Mouse (Mus musculus): ENCODE results near the gene Nme7.

The Nme7 gene

DNA sequence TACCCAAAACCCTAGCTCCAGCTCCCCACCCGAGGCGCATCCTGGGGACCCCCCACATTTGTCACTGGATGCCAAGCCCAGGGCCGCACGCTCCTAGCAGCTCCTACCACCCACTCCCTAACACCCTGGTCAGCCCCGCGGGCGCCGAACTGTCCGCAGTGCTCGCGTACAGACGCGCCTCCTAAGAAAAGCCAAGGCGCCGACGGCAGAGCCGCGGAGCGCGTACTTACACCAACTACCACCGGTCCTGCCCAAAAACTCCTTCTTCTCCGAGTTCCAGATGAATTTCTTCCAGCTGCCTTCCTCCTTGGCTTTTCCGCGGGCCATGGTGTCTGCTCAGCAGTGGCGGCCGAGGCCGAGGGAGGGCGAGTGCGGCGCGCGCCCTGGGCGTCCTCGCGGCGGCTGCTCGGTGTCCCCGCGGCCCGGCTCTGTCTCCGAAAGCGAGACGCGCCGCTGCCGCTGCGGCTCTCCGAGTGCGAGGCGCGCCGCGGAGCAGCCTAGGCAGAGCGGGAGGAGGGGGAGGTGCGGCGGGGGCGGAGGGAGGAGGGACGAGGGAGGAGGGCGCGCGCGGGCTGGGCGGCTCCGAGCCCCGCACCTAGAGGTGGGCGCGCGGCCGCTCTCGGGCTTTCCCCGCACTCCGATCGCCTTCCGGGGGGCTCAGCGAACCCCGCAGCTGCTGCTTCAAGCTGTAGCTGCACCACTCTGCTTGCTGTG is 153.8 kb downstream of the Nme7 start:
- no peak for DNase-seq (ENCODE audit: extremely low read depth, low read depth, low spot score)

DNA sequence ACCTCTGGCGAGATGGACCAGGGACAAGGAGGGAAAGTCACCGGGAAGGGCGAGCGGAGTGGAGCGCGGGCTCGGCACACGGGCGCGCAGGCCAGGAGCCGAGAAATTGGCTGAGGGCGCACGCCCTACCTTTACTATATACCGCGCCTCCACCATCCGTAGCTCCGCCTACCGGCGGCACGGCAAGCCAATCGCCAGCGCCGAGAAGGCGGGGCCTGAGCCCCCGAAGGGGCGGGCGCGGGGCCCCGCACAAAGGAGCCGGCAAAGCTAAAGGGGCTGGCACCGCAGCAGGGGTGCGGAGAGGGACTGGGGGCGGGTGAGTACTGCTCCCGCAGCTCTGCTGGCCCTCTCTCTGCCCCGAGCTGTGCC is 154.3 kb downstream of the Nme7 start, which contains the start of gene Atp1b1:
Gene Atp1b1 (minus strand): TSS at position 111 of the 369 bp plus-strand sequence.
- no peak for DNase-seq (ENCODE audit: extremely low read depth, low read depth, low spot score)

DNA sequence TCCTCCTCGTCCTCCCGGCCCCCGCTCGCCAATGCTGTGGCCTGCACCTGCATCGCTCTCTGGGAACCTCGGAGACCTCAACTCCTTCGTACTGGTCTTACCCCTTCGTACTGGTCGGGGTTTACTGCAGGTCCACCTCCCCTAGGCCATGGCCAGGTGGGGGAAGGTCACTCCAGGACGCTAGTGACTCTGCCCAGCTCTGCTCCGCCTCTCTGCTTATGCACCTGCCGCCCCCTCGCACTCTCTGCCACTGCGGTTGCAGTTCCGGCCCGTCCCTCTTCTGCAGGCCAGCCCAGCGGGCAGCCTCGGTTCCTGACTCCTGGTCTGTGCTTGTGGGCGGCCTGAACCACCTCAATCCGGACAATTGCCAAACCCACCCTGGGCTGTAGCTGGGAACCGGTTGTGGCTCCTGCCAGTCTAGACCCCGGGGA is 154.7 kb downstream of the Nme7 start:
- peak; percentile 83 for DNase-seq (ENCODE audit: extremely low read depth, low read depth, low spot score)

DNA sequence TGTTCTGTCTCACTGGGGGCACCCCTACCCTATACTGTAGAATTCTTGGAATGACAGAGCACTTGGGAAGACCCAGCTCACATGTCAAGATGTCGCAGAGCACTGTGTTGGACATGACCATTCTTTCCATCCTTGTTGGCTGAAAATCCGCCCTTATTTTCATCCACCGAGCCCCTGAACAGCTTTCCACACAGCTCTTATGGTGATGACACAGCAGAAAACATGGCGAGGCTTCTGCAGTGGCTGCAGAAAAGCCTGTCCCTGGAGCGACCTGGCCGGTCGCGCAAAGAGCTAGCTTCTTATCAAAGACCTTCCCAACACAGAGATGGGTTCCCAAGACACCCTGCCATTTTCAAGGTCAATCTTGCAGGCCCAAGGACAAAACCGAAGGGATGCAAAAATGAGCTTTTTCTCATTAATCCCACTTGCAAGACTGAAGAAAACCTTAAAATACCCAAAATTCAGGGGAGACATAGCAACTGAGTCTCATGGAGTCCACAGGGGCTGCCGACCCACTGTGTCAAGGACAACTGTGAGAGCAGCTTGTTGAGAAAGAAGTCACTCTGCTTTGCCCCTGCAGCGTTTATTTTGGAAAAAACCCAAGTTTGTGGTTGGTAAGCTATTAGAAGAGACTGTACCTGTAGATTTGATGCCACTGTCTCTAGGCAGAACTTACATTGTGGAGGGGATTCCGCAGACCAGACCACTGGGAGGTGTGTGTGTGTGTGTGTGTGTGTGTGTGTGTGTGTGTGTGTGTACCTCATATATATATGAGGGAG is 155.4 kb downstream of the Nme7 start:
- DNase-seq (ENCODE audit: extremely low read depth, low read depth, low spot score), result peak; percentile 95

DNA sequence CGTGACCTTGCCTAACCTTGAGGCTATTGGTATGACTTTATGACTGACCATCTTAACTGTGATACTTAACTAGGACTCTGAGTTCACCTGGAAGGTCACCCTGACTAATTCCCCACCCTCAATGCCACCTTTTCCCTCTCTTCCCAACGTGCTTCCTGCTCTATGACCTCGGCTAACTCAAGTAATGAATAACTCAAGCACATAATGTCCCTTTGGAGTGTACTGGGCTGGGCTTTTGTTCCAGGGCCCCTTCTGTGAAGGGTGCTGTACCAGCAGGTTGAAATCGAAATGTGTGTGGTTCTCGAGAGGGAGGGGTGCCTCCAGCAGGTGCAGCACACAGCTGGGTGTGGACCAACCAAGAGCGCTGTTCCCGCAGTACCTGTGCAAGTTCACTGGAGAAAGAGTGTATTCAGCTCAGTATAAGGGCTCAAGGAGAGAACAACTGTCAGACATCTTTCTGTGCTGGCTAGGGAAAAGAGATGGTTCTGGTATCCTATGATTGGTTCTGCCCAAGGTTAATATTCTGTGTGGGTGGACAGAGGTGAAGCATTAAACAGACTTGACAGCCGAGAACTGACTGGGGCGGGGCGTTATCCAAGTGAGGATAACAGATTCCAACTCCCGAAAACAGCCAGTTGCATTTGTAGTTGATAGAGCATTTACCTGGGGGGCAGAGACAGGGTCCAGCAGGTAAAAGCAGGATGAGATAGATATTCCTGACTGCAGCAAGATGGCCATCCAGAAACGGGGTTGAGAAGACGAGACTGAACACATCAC is 157.2 kb downstream of the Nme7 start:
- no peak for DNase-seq (ENCODE audit: extremely low read depth, low read depth, low spot score)

DNA sequence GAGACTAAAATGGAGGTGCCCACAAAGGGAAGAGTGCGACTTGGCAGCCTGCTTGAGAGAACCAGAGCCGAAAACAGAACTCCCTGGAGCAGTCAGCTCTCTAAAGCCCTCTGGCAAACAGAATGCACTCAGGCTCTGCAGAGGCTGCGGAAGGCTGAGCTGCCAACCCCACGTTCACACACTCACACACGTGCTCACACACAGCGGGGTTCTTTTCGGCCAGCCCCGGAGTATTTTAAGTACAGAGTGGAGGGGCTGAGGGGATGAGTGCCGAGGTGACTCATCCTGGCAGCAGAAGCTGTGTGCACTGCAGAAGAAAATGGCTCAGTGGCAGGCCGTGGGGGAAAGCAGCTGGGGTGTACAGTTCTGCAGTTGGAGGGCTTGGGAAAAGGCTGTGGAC is 157.8 kb downstream of the Nme7 start:
- DNase-seq (ENCODE audit: extremely low read depth, low read depth, low spot score), result no peak

DNA sequence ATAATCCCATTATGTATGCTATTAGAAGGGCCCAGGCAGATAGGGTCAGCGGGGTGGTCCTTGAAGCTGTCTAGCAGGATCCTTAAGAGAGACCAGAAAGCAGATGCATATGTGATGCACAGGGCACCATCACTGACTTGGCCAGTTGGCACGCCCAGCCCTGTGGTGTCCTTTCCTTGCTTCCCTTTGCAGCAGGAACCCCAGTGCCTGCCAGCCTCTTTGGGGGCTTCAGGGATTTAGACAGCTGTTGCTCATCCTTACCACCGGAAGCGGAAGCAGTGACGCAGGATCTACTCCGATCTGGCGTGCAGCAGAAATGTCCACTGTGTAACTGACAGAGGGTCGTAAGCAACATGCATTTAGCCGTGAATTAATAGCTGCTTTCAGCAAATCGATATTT is 163.5 kb downstream of the Nme7 start:
- no peak for DNase-seq (ENCODE audit: extremely low read depth, low read depth, low spot score)

DNA sequence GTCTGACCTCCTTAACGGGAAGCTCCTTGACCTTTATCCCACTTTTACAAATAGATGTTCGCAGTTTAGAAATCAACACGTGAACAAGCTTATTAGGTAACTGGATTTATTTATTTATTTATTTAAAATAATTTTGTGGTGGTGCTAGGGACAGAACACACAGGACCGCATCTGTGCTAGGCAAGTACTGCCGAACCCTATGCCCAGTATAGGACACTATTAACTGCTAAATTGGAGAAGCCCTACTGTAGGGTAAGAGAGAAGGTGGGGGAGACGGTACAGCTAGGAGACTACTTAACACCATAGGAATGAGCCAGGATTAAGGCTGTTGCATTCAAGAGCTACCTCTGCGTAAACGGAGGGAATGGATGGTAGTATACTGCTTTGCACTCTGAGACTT is 164.4 kb downstream of the Nme7 start:
- DNase-seq (ENCODE audit: extremely low read depth, low read depth, low spot score), result no peak

DNA sequence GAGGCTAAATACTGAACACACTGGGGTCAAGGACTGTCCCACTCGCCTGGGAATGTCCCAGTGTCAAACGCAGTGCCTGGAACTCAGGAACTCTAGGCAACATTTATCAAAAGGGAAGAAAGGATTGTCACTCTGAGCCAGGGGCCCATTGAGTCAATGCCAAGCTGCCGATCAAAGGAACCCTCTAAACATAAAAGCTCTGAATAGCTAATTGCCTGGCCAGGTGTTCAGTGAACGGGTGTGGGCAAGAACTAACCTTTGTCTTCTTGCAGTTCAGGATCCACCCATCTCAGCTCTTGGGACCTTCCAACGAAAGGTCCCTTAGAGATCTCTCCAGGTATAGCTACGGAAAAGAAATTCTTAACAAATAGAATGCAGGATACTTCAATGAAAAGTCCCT is 167.1 kb downstream of the Nme7 start:
- DNase-seq (ENCODE audit: extremely low read depth, low read depth, low spot score), result no peak

DNA sequence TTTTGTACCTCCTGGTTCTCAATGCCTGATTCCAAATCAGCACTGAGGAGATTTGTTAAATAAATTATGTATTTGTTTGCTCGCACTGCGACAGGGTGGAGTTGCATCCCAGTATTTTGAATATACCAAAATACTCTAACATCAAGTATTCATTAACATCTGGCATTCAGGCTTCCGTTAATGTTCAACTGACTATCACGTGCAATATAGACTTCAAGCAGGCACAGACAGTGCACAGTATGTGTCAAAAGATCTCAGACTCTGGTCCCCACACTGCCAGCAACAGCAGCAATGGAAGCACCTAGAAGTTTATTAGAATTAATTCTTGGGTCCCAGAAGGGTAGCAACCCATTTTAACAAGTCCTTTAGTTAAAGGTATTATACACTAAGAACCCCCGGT is 167.7 kb downstream of the Nme7 start:
- DNase-seq (ENCODE audit: extremely low read depth, low read depth, low spot score), result no peak

DNA sequence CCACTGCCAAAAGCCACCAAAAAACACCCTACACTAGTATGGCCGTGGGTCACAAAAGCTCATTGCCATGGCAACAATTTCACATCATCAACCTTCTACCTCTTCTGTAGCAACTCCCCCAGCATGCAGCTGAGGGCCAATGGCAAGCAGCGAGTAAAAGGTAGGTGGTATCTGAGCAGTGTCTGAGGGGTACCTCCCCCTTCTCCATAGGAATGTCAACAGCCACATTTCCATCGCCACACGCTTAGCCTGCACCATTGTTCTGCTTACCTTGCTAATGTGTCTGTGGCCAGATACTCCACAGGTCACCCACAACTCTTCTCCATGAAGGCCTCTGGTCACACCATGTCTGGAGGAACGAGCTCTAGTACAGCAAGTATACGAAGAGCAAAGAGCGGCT is 169.5 kb downstream of the Nme7 start:
- no peak for DNase-seq (ENCODE audit: extremely low read depth, low read depth, low spot score)

DNA sequence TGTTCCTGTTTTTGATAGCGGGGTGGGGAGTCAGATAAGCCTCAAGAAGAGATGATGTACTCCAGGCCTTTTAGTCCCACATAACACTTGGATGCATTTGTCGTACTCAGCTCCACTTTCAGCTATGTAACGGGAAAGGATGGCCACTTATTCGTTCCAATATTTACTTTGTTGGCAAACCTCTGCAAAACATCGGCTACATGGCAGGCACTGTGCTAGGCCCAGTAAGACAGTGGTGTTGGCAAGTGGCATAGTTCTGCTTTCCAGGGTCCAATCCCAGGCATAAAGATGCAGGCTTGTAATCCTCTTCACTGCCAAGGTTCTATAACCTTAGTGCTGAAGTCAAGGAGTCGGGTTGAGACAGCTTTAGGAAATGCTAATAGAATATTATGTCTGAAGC is 170.4 kb downstream of the Nme7 start:
- DNase-seq (ENCODE audit: extremely low read depth, low read depth, low spot score), result no peak

DNA sequence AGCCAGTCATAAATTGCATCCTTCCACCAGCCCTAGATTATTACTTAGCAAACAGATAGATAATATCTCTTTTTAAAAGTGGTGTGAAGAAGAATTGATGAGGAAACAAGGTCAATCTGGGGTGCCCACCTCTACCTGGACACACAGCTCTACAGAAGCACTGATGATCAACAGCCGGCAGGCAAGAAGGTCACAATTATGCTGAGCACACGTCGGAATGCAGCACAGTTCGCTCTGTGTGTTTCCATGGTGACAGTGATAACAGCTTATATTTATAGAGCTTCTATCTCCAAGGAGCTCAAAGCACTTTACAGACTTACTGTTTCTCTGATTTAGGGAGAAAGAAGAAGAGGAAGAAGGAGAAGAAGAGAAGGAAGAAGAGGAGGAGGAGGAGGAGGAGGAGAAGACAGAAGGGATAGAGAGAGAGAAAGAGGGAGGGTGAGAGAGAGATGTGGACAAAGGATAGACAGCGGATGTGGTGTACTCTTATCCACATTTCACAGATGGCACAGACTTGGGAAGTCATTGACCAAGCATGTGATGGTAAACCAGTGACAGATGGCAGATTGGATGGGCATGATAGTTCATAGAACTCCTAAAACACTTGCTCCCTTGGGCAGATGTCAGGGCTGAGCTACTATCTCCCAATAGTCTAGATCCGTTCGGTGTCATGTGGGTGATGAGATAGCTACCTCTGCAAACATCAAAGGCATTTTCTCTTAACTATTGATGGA is 171.0 kb downstream of the Nme7 start:
- DNase-seq (ENCODE audit: extremely low read depth, low read depth, low spot score), result no peak

DNA sequence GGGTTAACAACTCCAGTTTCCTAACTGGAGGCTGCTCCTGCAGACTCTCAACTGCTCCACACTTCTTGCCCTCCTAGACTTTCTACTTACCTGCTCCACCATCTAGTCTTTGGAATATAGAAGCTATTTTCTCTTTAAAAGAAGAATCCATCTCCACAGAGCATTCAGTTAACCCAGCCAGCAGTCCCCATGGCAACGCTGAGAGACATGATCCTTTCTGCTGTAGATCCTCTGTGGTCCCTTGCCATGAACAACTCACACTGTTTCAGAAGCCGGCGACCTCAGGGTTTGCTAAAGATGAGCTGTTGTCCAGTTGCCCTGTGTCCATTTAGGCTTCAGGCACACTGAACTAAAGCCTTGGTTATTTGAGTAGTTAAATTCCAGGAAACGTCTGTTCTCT is 172.0 kb downstream of the Nme7 start:
- DNase-seq (ENCODE audit: extremely low read depth, low read depth, low spot score), result no peak

DNA sequence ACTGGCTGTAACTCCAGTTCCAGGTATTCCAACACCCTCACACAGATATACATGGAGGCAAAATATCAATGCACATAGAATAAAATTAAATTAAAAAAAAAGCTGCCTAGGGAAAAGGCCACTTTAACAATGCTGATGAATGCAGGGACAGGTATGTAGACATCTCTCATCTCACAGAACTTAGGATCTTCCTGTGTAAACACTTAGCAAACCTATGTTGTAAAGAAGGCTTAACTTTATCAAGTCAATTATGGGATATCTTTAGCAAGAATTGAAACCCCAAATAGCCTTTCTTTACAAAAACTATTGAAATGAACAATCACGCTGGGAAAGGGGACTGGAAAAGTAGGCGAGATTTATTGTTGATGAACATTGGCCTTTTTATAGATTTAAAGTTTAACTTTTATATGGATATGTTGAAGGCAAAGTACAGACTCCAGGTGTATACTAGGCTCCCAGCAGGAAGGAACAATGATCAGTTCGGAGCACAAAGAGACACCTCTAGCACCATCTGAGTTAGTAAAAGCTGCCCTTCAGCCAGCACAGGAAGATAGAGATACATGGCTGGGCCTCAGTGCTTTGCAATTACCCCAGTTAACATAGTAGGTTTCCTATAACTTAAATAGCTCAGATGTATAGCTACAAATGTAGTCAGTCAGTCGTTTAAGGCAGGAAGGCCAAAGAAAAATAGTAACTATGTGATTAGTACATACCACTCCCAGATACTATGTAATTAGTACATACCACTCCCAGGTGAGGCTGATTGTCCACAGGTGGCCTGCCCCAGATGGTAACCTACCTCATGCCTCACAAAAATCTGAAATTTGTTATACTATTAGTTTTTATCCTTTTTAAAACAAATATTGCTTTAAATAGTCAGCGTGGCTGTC is 177.1 kb downstream of the Nme7 start:
- no peak for DNase-seq (ENCODE audit: extremely low read depth, low read depth, low spot score)

DNA sequence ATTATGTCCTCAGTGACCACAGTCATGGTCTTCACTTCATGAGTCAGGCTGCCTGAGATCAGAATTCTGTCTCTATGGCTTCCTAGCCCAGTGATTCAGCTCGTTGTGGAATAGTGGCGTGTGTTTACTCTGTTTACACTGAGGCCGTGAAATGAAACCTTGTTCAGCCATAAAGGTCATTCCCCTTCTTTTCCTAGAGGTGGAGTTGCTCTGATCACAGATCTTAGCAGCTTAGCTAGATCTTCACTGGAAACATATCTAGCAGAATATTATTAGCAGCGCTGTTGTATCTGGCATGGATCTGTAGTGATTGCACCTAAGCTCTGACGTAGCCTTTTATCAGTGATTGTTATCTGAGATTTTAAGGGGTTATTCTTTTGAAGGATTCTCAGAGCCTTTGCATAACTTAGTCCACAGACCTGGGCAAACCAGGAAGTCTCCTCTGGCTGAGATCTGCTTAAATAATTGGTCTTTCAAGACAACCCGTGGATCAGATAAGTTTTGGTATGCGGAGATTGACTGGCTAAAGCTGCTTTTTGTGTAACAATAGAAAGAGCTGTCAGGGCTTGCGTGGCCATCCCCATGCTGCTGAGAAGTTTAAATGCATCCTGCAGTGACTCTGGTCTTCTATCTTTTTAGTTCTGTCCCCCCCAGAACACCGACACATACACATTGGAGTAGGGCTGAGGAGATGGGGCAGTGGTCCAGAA is 177.9 kb downstream of the Nme7 start:
- DNase-seq (ENCODE audit: extremely low read depth, low read depth, low spot score), result no peak

DNA sequence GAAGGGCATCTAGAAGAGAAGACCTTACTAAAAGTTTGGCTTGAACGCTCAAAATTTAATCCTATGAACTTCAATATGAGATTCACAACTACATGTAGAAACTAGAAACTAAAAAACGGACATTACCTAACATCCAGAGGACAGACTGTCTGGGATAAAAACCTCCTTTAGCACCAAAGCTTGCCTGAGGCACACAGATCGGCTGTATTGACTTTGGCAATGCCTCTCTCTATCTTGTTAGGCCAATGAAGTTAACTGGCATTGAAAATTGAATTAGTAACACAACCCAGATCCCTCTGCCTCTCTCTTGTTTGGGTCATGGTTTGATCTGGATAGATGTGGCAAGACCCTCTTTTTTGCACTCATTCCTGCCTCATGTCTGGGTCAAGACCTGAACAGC is 178.9 kb downstream of the Nme7 start:
- DNase-seq (ENCODE audit: extremely low read depth, low read depth, low spot score), result no peak

DNA sequence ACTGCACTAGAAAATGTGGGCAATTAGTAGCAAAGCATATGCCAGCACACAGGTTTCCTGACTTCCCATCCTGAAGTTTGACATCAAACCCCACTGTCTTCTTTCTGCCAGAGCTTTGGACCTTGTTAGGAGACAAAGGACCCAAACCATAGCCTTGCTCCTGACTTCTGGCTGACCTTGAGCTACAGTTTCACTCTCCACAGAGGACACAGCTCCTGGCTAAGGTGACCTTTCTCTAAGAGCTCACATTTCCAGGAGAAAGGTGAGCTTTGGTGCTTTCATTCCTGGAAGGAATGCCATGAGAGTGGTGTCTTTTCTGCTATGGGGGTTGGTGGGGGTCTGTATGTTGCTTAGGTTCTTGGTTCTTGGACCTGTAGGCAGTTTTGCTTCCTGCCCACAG is 179.8 kb downstream of the Nme7 start:
- no peak for DNase-seq (ENCODE audit: extremely low read depth, low read depth, low spot score)

Data from fat pad, adult 2 months (tissue).